Mouse (Mus musculus) forebrain, postnatal 0 days (tissue): ENCODE results near the gene Ceacam18. TPM values are rescaled to one million over a fixed set of nuclear protein-coding genes. Genes with fewer than 3 reads are reported as not detected.
"Not testable (repeated sequence)": the region's sequence is repeated elsewhere in the genome, so short reads cannot be mapped to it uniquely, and the experiment has no call there.

Source experiments
- ATAC-seq: fragments of 200-750 bp; cut with Nextera tagmentation; 2 replicates; pipeline ENCODE4 v1.8.0; 2017; ENCODE audit warnings: mild to moderate bottlenecking, moderate library complexity
- DNase-seq: peaks from one replicate; pipeline ENCODE4 v3.0.0-alpha.2; 2015
- H3K27ac ChIP-seq: fragments of 300-500 bp; sonication (generic); 2 replicates; pipeline ENCODE4 v1.5.1; 2014; ENCODE audit warnings: low read depth, mild to moderate bottlenecking, antibody characterized with exemption, low read length, moderate library complexity, mixed read lengths
- H3K27me3 ChIP-seq: fragments of 300-500 bp; sonication (generic); 2 replicates; pipeline ENCODE4 v1.6.1; 2014; ENCODE audit warnings: mild to moderate bottlenecking, low read length, mixed read lengths; ENCODE audit not compliant: insufficient read depth
- H3K36me3 ChIP-seq: fragments of 300-500 bp; sonication (generic); 2 replicates; pipeline ENCODE4 v1.6.1; 2014; ENCODE audit warnings: mild to moderate bottlenecking, moderate library complexity; ENCODE audit not compliant: insufficient read depth
- H3K4me1 ChIP-seq: fragments of 300-500 bp; sonication (generic); 2 replicates; pipeline ENCODE4 v1.6.1; 2014; ENCODE audit warnings: antibody characterized with exemption; ENCODE audit not compliant: insufficient read depth
- H3K4me2 ChIP-seq: fragments of 300-500 bp; sonication (generic); 2 replicates; pipeline ENCODE4 v1.6.1; 2014; ENCODE audit warnings: low read depth, mild to moderate bottlenecking, moderate library complexity
- H3K4me3 ChIP-seq: fragments of 300-500 bp; sonication (generic); 2 replicates; pipeline ENCODE4 v1.5.1; 2014; ENCODE audit warnings: low read depth, low read length, mixed read lengths
- H3K9ac ChIP-seq: fragments of 300-500 bp; sonication (generic); 2 replicates; pipeline ENCODE4 v1.6.1; 2014; ENCODE audit warnings: mild to moderate bottlenecking
- H3K9me3 ChIP-seq: fragments of 300-500 bp; sonication (generic); 2 replicates; pipeline ENCODE4 v1.6.1; 2016; ENCODE audit warnings: low read length
- CTCF ChIP-seq: sonication (generic); IDR thresholded peaks from 2 replicates; pipeline ENCODE4 v1.5.1; 2016; ENCODE audit warnings: antibody characterized with exemption, control low read depth, low read depth
- WGBS: fragments of 180-500 bp; shearing (Covaris S2); extraction: QIAGEN DNeasy Blood & Tissue Kit; methylation state at CpG from one replicate; pipeline ENCODE4 v1.1.7; 2014; 5-methylcytosine and 5-hydroxymethylcytosine counted together
- polyA plus RNA-seq: library from polyadenylated mRNA; unstranded; fragments of >200 nt; fragmentation: Nextera tagmentation; extraction: Ambion mirVana; gene quantifications from 2 replicates; pipeline ENCODE4 v1.2.1, GENCODE M21; 2015
- total RNA-seq: library from RNA; depleted of rRNA; stranded (reverse); fragments of >200 nt; gene quantifications from 2 replicates; pipeline ENCODE4 v1.2.3, GENCODE M21; 2014

The Ceacam18 gene
- total and polyA plus RNA-seq, 2 experiments from 2014 or later: not detected

DNA sequence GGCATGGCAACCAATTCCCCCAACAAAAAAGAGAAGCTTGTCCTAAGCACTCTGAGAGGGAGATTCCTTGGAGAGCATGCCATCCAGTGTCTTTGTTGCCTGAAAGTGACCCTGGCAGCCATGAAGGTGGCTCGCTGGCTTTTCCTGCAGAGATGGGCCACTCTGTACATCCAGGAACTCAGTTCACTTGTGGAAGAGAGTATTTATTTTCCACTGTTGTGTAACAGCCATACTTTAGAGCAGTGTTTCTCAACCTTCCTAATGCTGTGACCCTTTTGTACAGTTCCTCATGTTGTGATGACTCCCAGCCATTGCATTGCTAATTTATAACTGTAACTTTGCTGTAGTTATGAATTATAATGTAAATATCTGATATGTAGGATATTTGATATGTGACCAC is 2.6 kb downstream of the Ceacam18 start:
- no peaks in the 10 kb centered on the region for H3K4me1 ChIP-seq
- no peak overlapping the region for H3K4me3 ChIP-seq
- no peaks in the 10 kb centered on the region for H3K36me3 ChIP-seq
- ATAC-seq (no peak), DNase-seq (no peak)
- WGBS: 56% methylated on average over 1 of the region's 1 CpGs
- no peaks in the 10 kb centered on the region for H3K27me3 ChIP-seq
- no peak overlapping the region for H3K27ac ChIP-seq
- TF ChIP-seq CTCF: no peak
- H3K4me2 ChIP-seq: no peak overlapping the region
- no peaks in the 10 kb centered on the region for H3K9me3 ChIP-seq
- H3K9ac ChIP-seq: no peak overlapping the region

DNA sequence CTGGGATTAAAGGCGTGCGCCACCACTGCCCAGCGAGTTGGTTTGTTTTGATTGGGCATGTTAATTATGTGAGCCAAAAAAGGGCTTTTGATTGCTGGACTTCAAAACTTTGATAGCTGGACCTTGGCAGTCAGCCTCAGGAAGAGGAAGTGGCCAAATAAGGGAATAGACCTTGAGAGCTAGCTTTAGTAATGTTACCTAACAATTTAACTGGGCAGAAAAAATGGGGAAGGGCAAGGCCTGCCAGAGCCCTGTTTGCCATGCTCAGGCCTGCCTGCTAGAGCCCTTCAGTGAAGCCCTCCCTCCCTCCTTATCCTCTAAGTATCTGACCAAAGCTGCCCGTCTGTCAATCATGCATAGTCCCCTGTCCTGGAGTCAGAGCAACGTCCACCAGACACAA is 8.1 kb downstream of the Ceacam18 start:
- Histone ChIP-seq H3K4me1 (no peaks in the 10 kb centered on the region), H3K9me3 (no peaks in the 10 kb centered on the region), H3K4me3 (no peak overlapping the region), H3K36me3 (no peaks in the 10 kb centered on the region), H3K27me3 (no peaks in the 10 kb centered on the region), H3K9ac (no peak overlapping the region), H3K4me2 (no peak overlapping the region), H3K27ac (no peak overlapping the region)
- WGBS: 77% methylated on average over 5 of the region's 5 CpGs
- DNase-seq (no peak), ATAC-seq (no peak)
- no peak for TF ChIP-seq CTCF

DNA sequence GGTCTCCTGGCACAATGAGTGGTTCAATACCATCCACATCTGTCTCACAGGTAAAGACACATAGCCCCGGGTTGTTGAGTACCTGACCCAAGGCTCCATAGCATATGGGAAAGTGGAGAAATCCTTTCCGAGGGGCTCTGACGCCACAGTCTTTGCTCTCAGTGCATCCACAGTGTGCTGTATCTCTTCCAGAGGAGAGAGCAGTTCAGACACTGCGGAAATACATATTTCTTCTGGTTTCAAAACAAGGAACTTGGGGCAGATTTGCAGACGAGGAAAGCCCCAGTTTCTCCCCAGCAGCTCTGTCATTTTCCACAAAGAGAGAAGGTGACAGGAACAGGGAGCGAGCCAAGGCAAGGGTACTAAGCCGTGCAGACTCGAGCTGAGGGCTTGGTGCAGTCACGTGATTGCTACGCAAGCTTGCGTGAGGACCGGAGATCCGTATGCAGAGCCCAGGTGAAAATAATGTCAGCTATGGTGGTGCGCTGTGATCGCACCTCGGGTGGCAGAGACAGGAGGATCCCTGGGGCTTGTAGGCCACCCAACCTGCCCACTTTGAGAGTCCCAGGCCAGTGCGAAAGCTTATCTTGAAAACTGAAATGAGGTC is 8.6 kb downstream of the Ceacam18 start:
- DNase-seq: no peak
- H3K36me3 ChIP-seq: no peaks in the 10 kb centered on the region
- ATAC-seq: no peak
- H3K4me3 ChIP-seq: no peak overlapping the region
- no peak for TF ChIP-seq CTCF
- WGBS: 82% methylated on average over 17 of the region's 17 CpGs
- H3K9me3 ChIP-seq: no peaks in the 10 kb centered on the region
- no peak overlapping the region for H3K9ac ChIP-seq
- H3K27me3 ChIP-seq: no peaks in the 10 kb centered on the region
- no peaks in the 10 kb centered on the region for H3K4me1 ChIP-seq
- H3K27ac ChIP-seq: no peak overlapping the region
- no peak overlapping the region for H3K4me2 ChIP-seq

DNA sequence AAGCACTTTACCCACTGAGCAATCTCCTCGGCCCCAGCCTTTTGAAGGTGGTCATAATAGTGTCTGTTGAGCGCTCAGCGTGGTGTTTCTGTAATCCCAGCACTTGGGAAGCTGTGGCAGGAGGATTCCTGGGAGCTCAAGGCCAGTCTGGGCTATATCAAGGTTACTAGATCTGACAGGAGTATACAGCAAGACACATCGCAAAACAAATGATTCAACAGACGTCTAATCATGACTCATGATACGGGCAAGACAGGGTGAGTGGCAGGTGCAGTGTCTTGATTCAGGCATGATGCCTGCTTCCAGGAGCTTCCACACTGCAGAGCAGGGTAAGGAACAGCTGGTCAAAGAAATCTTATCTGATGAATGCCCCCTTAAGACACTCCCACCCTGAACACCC is 18.2 kb downstream of the Ceacam18 start:
- DNase-seq (no peak), ATAC-seq (no peak)
- no peaks in the 10 kb centered on the region for H3K4me1 ChIP-seq
- no peaks in the 10 kb centered on the region for H3K9me3 ChIP-seq
- no peak overlapping the region for H3K4me3 ChIP-seq
- H3K9ac ChIP-seq: no peak overlapping the region
- WGBS: 94% methylated on average over 6 of the region's 6 CpGs
- no peaks in the 10 kb centered on the region for H3K36me3 ChIP-seq
- no peak for TF ChIP-seq CTCF
- no peak overlapping the region for H3K4me2 ChIP-seq
- no peak overlapping the region for H3K27ac ChIP-seq
- H3K27me3 ChIP-seq: no peaks in the 10 kb centered on the region

- H3K36me3 ChIP-seq: no peaks in the 10 kb centered on the region
- WGBS: 72% methylated on average over 3 of the region's 3 CpGs
- H3K4me3 ChIP-seq: no peak overlapping the region
- DNase-seq (no peak), ATAC-seq (no peak)
- no peaks in the 10 kb centered on the region for H3K4me1 ChIP-seq
- no peak for TF ChIP-seq CTCF
- H3K4me2 ChIP-seq: no peak overlapping the region
- H3K27me3 ChIP-seq: no peaks in the 10 kb centered on the region
- no peak overlapping the region for H3K9ac ChIP-seq
- H3K27ac ChIP-seq: no peak overlapping the region
- no peaks in the 10 kb centered on the region for H3K9me3 ChIP-seq
Observed at GRCm38 (mm10) chr7:43654519-43654918, 20.0 kb downstream of the Ceacam18 start.

DNA sequence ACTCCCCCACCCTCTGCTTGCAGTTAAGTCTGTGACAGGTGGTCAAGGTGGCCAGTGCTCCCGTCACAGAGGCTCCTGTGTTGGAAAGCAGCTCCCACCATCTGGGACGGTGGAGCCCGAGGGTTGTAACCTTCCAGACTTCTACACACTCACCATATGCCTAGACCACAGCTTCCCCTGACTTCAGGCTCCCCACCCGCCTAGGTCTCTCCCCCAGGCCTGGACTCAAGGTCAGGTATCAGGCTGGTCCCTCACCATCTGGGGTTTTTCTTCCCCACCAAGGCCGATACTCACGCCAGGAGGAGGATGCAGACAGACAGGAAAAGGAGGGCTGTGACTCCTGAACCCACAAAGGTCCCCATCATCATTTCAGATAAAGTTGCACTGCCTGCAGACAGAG is 21.7 kb downstream of the Ceacam18 start:
- Histone ChIP-seq H3K27me3 (no peaks in the 10 kb centered on the region), H3K4me2 (no peak overlapping the region), H3K9ac (no peak overlapping the region), H3K4me1 (no peaks in the 10 kb centered on the region), H3K36me3 (no peaks in the 10 kb centered on the region), H3K27ac (no peak overlapping the region), H3K9me3 (no peaks in the 10 kb centered on the region), H3K4me3 (no peak overlapping the region)
- DNase-seq: no peak
- TF ChIP-seq CTCF: no peak
- ATAC-seq: no peak
- 78% methylated on average over 6 of the region's 6 CpGs for WGBS

GRCm38 (mm10) chr7:43660002-43660401 is 25.5 kb downstream of the Ceacam18 start, which contains the start of gene Siglece:
Siglece (minus strand) TSS chr7:43660161.
- no peak for ATAC-seq
- H3K9me3 ChIP-seq: no peaks in the 10 kb centered on the region

DNA sequence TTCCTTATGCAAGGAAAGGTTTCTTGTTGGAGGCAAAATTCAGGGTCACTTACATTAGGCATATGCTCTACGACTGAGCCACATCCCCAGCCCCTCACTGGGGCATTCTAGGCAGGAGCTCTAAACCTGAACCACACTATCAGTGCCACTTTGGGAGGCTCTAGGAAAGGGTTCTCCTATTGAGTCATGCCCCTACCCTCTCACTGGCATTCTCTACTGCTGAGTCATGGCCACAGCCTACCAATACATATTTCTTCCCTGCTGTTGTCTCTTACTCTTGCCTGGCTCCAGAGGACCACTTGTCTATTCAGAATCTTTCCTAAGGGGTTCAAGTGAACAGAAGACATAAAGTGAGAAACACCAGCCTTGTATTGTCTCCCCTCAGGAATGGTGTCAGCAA is 28.3 kb downstream of the Ceacam18 start:
- no peak for ATAC-seq
- H3K4me3 ChIP-seq: no peak overlapping the region
- WGBS: 86% methylated on average over 1 of the region's 1 CpGs

More at GRCm38 (mm10) chr7:43660002-43660401, 25.5 kb downstream of the Ceacam18 start, which contains the start of gene Siglece:
- Histone ChIP-seq H3K36me3 (no peaks in the 10 kb centered on the region), H3K4me1 (no peaks in the 10 kb centered on the region), H3K27me3 (no peaks in the 10 kb centered on the region), H3K27ac (no peak within 1 kb of the TSS), H3K9ac (no peak within 1 kb of the TSS), H3K4me2 (no peak within 1 kb of the TSS), H3K4me3 (no peak within 1 kb of the TSS)
- WGBS: 71% methylated on average over 1 of the region's 1 CpGs
- no peak for TF ChIP-seq CTCF
- no peak for DNase-seq

DNA sequence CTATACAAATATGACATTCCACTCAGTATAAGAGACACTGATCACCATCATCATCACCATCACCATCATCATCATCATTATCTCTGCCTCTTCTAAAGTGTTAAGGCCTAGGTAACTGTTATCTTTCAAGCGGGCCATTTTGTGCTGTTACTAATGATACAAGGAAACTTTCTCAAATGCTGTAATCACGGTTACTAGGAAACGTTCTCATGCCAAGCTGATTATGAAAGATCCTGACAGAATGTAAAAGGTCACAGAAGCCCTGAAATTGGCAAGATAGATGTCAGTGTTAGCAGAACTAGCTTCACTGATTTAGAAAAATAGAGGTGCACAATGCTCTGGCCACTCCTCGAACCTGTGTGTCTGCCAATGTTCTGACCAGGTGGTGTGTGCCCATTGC is 32.7 kb downstream of the Ceacam18 start:
- not testable (repeated sequence) for H3K27ac ChIP-seq, H3K27me3 ChIP-seq, H3K4me3 ChIP-seq, ATAC-seq, H3K9ac ChIP-seq, H3K36me3 ChIP-seq, DNase-seq, H3K4me2 ChIP-seq, H3K4me1 ChIP-seq, H3K9me3 ChIP-seq
- WGBS: 87% methylated on average over 4 of the region's 4 CpGs

More for the DNA sequence above, 28.3 kb downstream of the Ceacam18 start:
- TF ChIP-seq CTCF: no peak
- Histone ChIP-seq H3K4me1 (no peaks in the 10 kb centered on the region), H3K9me3 (no peaks in the 10 kb centered on the region), H3K4me2 (no peak overlapping the region), H3K27ac (no peak overlapping the region), H3K9ac (no peak overlapping the region), H3K27me3 (no peaks in the 10 kb centered on the region), H3K36me3 (no peaks in the 10 kb centered on the region)
- DNase-seq: no peak
